ENCODE assay signal across 10 mouse cellular contexts in the genomic region with DNA sequence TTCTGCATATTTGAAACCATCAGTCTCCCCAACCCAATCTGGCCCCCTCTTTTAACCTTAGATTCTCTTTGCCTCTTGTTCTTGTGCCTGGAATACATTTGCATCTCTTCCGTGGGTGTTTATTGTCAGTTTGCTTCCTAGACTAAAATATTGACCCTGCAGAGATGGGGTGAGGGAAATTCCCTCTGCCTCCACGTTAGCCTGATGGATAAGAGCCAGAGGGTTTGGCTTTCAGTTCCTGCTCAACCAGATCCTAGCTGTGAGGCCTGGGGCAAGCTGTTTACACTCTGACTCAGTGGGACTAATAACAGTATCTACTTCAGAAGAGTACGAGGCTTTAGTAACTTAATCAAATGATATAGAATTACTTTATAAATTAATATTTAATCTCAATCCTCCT.
"Had no signal": no experiment of that assay in that cellular context is flagged by ENCODE, and none has a peak within 500 bp of the region (broad histone marks: within the 10 kb centered on the region; RNA-seq: fewer than 3 reads in every experiment).

No protein-coding gene starts in this region.

- H3K4me3 ChIP-seq: kidney, embryonic 15.5 days; limb, embryonic 15.5 days; midbrain, embryonic 12.5 days had no signal

- H3K9me3 ChIP-seq: kidney, embryonic 15.5 days; limb, embryonic 15.5 days; midbrain, embryonic 12.5 days had no signal

- DNase-seq: kidney, adult 2 months; lung, adult 18-20 months; thymus, adult 2 months; thymus, postnatal 25 days had no signal

- H3K36me3 ChIP-seq: kidney, embryonic 15.5 days; limb, embryonic 15.5 days; midbrain, embryonic 12.5 days had no signal

- H3K27ac ChIP-seq: limb, embryonic 15.5 days; liver, embryonic 14.5 days; midbrain, embryonic 12.5 days; stomach, postnatal 0 days had no signal

- H3K4me2 ChIP-seq: kidney, embryonic 15.5 days; limb, embryonic 15.5 days; midbrain, embryonic 12.5 days had no signal

- H3K9ac ChIP-seq: kidney, embryonic 15.5 days; limb, embryonic 15.5 days; liver, embryonic 14.5 days; midbrain, embryonic 12.5 days had no signal

- ATAC-seq: midbrain, embryonic 16.5 days had no signal
